Mouse (Mus musculus) kidney, postnatal 36 days (tissue): ENCODE results near the gene Actr3b.
"Not testable (repeated sequence)": the region's sequence is repeated elsewhere in the genome, so short reads cannot be mapped to it uniquely, and the experiment has no call there.

Source experiments
- DNase-seq, 2 experiments: peaks; one replicate each; pipeline ENCODE4 v3.0.0; 2021 to 2022; ENCODE audit warnings: mixed read lengths in 2 of 2

Actr3b gene

GRCm38 (mm10) chr5:25759460-25760409 lies at the start of gene Actr3b:
Actr3b (plus strand) TSS chr5:25759997.
- peak; percentile 82 to 89 for DNase-seq

GRCm38 (mm10) chr5:25713001-25713706 lies 46.6 kb upstream of the Actr3b start:
- not testable (repeated sequence) for DNase-seq

DNA sequence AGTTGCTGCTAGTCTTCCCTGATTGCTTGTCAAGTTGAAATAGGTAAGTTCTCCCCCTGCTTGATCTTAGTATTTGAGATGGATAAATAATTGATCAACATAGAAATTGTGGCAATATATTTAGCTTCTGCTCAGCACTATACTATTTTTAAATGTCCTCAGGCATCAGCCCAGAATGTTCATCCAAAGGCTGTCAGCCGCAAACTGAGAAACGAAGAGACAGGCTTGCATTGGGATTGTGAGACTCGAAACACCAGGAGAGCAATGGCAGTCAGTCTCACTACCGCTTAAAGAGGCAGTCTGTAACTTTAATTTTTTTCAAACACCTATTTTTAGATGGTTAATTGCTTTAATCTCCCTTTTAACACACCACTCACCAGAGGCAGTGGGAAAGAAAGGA lies 40.4 kb upstream of the Actr3b start:
- DNase-seq = no peak

DNA sequence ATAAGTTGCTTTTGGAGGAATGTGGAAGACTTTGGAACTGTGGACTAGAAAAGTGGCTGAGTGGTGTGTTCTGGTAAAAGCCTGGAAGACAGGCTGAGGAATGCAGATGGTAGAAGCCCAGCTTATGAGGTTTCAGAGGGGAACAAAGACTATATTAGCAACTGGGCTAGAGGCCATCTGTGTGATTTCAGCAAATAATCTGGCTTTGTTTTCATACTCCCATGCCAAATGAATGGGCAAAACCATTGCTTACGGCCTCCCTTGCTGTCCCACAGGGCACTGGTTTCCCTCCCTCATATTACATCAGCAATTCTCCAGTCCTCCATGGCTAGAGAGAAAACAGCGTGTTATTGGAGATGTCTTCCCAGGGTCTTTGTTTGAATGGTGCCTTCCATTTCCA lies 36.8 kb upstream of the Actr3b start:
- DNase-seq = no peak

- no peak for DNase-seq
Measured at GRCm38 (mm10) chr5:25724134-25724675, 35.6 kb upstream of the Actr3b start.

- peak; percentile 15 to 69 for DNase-seq
Measured at GRCm38 (mm10) chr5:25734318-25734717, 25.5 kb upstream of the Actr3b start.

DNA sequence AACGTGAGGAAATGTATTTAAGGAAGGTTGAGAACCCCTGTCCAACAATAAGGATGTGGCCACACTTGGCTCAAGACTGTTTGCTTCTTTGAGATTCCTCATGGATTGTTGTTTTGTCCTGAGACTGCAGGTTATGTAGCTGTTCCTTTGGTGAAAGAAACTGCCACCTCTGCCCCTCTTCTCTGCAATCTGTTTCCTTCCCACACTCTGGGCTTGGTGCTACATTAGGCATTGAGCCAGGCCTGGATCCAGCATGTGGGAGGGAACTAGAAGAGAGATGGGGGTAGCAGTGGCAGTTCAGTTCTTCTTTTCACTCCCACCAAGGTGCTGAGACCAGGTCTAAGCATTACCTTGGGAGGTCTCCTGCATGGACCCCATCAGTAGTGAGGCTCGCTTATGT lies 23.9 kb upstream of the Actr3b start:
- no peak for DNase-seq

DNA sequence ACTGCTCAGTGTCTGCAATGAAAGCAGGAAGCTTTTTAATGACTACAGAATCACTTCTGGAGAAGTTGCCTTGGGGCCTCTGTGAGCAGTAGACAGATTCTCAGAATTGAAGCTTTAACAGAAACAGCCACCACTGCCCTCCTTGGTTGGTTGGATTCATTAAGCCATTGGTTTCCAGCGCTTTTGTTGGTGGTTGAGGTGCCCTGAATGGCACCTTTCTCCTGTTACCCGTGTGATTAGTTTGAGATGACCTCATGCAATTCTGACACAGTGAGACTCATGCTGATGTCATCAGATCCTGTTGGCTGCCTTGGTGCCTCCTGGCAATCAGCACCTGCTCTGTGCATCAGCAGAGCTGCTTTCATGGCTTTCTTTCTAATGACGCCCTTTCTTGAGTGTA lies 21.3 kb upstream of the Actr3b start:
- DNase-seq = no peak

GRCm38 (mm10) chr5:25738902-25739301 lies 20.9 kb upstream of the Actr3b start:
- DNase-seq = not testable (repeated sequence)

- DNase-seq = no peak
Measured at GRCm38 (mm10) chr5:25747904-25748303, 11.9 kb upstream of the Actr3b start.

DNA sequence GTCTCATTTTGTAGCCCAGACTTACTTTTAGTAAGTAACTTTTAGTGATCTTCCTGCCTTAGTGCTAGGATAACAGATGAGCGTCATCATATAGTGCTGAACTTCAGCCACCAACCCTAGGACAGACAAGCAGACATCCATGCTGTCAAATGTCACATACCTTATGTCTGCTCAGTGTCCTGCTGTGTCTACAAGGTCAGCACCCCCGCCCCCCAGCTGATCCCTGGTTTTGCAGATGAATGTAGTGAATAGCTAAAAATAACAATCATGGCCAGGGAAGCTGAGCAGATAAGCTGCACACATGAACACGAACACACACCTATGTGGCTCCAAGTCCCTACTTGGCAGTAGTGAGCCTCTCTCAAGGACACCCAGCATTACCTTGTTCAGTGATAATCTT lies 11.2 kb upstream of the Actr3b start:
- DNase-seq = no peak

DNA sequence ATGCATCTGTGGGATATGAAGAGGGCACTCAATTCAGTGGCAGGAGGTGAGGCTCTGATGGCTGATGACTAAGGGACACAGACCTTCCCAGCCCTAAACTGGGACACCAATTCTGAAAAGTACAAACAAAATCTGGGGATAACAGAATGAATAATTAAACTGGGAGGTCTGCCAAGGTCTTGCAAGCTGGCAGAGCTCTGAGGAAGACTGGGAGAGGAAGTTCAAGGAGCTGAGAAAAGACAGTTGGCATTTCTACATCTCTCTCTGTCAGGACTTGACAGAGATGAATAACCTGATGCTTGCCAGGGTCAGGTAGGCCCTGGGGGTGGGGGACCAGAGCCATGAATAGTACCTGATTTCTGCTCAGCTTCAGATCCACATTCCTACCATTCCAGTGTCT lies 8.2 kb upstream of the Actr3b start:
- DNase-seq = peak; percentile 12 to 29

GRCm38 (mm10) chr5:25752862-25753261 lies 6.9 kb upstream of the Actr3b start:
- DNase-seq = peak; percentile 16 to 32

GRCm38 (mm10) chr5:25753556-25754235 lies 6.1 kb upstream of the Actr3b start:
- DNase-seq = no peak

- peak in 1 of 2 experiments; percentile 7 for DNase-seq
Measured at GRCm38 (mm10) chr5:25754236-25754766, 5.5 kb upstream of the Actr3b start.

DNA sequence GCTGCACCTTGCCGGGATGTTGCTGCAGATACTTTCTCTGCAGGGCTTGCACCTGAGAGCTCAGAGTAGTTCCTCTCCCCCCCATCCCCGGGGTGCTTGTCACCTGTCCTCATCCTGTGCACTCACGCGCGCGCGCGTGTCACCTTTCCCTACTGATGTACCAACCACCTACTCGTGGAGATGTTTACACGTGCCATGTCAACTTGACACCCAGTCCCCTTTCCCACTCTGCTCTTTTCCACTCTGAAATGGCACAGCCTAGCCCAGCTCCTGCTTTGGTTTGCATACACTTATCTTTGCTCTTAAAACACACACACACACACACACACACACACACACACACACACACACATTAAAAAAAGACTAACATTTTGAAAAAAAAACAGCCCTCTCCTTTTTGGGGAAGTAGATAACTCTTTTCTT lies 624 bp downstream of the Actr3b start:
- no peak for DNase-seq

- DNase-seq = no peak
Measured at GRCm38 (mm10) chr5:25760871-25761270, 1.1 kb downstream of the Actr3b start.

- no peak for DNase-seq
Measured at GRCm38 (mm10) chr5:25761850-25762249, 2.1 kb downstream of the Actr3b start.

DNA sequence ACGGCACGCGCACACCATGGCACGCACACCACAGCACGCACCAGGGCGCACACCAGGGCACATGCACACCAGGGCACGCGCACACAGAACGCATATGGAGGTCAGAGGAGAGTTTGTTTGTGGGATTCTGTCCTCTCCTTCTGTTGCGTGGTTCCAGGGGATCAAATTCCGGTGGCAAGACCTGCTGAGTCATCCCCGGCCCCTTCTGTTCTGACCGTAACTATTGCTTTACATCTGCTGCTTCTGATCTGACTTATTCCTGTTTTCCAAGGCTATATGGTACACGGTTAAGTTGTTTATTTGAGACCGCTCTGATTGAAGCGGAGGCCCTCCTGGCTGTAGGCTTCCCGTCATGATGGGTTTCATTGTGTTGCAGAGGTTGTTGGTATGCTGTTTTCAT lies 9.2 kb downstream of the Actr3b start:
- DNase-seq = no peak

DNA sequence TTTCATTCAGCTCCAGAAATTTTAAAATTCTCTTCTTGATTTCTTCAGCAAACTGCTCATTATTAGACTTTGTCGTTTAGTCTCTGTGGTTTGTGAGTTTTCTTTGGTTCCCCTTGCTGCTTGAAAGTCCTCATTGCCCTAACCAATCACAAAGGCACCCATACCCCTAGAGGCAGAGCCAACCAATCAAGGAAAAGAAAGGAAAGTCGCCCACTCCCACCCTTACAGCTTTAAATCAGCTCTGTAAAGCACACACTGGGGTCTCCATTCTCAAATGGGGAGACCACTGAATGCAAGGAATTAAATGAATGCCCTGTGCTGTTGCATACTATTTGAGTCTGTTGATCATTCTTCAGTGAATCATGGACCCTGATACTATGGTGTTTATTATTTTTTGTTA lies 9.6 kb downstream of the Actr3b start:
- DNase-seq = no peak

GRCm38 (mm10) chr5:25772456-25772855 lies 12.7 kb downstream of the Actr3b start:
- DNase-seq = no peak

DNA sequence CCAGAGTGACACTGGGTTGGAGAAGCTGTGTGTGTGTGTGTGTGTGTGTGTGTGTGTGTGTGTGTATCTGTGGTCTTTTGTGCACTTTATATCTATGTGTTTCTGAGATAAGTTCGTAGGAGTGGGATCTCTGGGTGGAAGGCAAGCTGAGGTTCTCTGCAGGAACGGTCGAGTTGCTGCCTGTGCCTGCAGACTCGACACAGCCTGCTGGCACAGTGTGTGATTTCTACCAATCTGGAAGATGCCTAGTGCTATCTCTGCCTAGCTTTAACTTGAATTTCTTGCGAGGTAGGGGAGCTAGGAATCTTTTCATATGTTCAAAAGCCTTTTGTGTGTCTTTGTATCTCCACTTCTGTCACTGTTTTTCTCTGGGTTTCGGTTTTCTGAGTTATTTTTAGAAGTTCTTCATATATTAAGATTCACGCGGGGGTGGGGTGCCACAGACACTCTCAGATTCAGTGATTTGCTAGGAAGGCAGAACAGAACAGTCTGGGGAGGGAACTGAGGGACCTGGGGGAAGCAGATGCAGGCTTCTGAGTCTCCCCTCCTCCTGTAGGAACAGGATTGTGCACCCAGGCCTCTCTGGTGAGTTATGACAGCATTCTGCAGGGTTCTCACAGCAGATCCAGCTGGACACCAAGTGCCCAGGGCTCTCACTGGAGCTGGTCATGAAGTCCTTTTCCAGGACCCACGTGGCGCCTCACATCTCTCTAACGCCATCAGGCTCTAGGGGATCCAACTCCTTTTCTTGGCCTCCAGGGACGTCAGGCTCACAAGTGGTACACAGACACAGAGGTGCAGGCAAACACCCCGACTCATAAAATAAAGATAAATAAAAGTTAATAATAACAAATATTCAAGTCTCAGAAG lies 14.4 kb downstream of the Actr3b start:
- no peak for DNase-seq
